Mouse (Mus musculus) forebrain, postnatal 0 days (tissue): ENCODE measurements around the gene Myl9. TPM values are rescaled to one million over a fixed set of nuclear protein-coding genes. Genes with fewer than 3 reads are reported as not detected.
"Not testable (repeated sequence)": the region's sequence is repeated elsewhere in the genome, so short reads cannot be mapped to it uniquely, and the experiment has no call there.

Experiments used
- ATAC-seq: fragments of 200-750 bp; cut with Nextera tagmentation; 2 replicates; pipeline ENCODE4 v1.8.0; 2017; ENCODE audit warnings: mild to moderate bottlenecking, moderate library complexity
- DNase-seq: peaks from one replicate; pipeline ENCODE4 v3.0.0-alpha.2; 2015
- H3K27ac ChIP-seq: fragments of 300-500 bp; sonication (generic); 2 replicates; pipeline ENCODE4 v1.5.1; 2014; ENCODE audit warnings: low read depth, mild to moderate bottlenecking, antibody characterized with exemption, low read length, moderate library complexity, mixed read lengths
- H3K27me3 ChIP-seq: fragments of 300-500 bp; sonication (generic); 2 replicates; pipeline ENCODE4 v1.6.1; 2014; ENCODE audit warnings: mild to moderate bottlenecking, low read length, mixed read lengths; ENCODE audit not compliant: insufficient read depth
- H3K36me3 ChIP-seq: fragments of 300-500 bp; sonication (generic); 2 replicates; pipeline ENCODE4 v1.6.1; 2014; ENCODE audit warnings: mild to moderate bottlenecking, moderate library complexity; ENCODE audit not compliant: insufficient read depth
- H3K4me1 ChIP-seq: fragments of 300-500 bp; sonication (generic); 2 replicates; pipeline ENCODE4 v1.6.1; 2014; ENCODE audit warnings: antibody characterized with exemption; ENCODE audit not compliant: insufficient read depth
- H3K4me2 ChIP-seq: fragments of 300-500 bp; sonication (generic); 2 replicates; pipeline ENCODE4 v1.6.1; 2014; ENCODE audit warnings: low read depth, mild to moderate bottlenecking, moderate library complexity
- H3K4me3 ChIP-seq: fragments of 300-500 bp; sonication (generic); 2 replicates; pipeline ENCODE4 v1.5.1; 2014; ENCODE audit warnings: low read depth, low read length, mixed read lengths
- H3K9ac ChIP-seq: fragments of 300-500 bp; sonication (generic); 2 replicates; pipeline ENCODE4 v1.6.1; 2014; ENCODE audit warnings: mild to moderate bottlenecking
- H3K9me3 ChIP-seq: fragments of 300-500 bp; sonication (generic); 2 replicates; pipeline ENCODE4 v1.6.1; 2016; ENCODE audit warnings: low read length
- CTCF ChIP-seq: sonication (generic); IDR thresholded peaks from 2 replicates; pipeline ENCODE4 v1.5.1; 2016; ENCODE audit warnings: antibody characterized with exemption, control low read depth, low read depth
- WGBS: fragments of 180-500 bp; shearing (Covaris S2); extraction: QIAGEN DNeasy Blood & Tissue Kit; methylation state at CpG from one replicate; pipeline ENCODE4 v1.1.7; 2014; 5-methylcytosine and 5-hydroxymethylcytosine counted together
- polyA plus RNA-seq: library from polyadenylated mRNA; unstranded; fragments of >200 nt; fragmentation: Nextera tagmentation; extraction: Ambion mirVana; gene quantifications from 2 replicates; pipeline ENCODE4 v1.2.1, GENCODE M21; 2015
- total RNA-seq: library from RNA; depleted of rRNA; stranded (reverse); fragments of >200 nt; gene quantifications from 2 replicates; pipeline ENCODE4 v1.2.3, GENCODE M21; 2014

Gene Myl9
- total and polyA plus RNA-seq, 2 experiments from 2014 or later = 34.3 to 34.6 TPM

DNA sequence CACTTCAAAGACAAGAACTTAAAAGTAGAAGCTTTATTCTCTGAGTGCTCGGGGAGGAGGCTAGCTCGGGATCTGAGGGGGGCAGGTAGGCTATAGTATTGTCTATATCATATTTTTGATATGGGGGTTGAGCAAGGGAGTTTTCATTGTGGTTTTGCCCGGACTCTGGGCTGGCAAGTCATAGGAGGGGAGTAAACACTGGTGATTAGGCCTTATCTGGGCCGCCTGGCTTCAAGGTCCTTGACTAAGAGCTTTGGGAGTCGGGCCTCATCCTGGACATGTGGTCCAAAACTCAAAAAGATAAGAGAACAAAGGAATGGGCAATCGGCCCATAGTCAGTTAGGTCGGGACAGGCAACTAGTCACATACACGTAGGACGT is 8.1 kb downstream of the Myl9 start:
- no peaks in the 10 kb centered on the region for H3K4me1 ChIP-seq
- WGBS = 85% methylated on average over 9 of the region's 9 CpGs

DNA sequence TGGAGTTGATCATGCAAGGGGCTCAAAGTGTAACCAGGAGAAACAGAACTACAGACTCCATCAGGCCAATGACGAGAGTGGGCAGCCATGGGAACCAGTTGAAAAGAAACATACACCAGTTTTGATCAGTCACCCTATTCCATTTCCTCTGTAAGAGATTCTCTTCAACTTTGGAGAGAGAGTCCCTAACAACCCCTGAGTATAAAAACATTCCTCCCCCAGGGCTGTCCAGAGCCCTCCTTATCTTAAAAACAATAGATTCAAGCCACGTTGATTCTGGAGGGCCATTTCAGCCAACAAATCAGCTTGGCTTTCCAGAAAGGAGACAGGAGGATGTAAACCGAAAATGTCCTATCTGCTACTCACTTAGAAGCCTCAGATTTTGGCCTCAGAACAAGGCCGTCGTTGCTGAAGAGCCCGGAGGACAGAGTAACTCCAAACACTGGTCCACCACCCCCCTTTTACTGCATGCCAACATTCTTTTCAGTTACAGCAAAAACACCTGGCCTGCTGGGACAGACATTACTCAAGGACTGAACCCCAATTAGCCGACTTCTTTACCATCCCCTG is 8.9 kb downstream of the Myl9 start:
- Histone ChIP-seq H3K4me3 (no peak overlapping the region), H3K36me3 (no peaks in the 10 kb centered on the region), H3K4me1 (no peaks in the 10 kb centered on the region), H3K9me3 (no peaks in the 10 kb centered on the region), H3K27me3 (no peaks in the 10 kb centered on the region), H3K9ac (no peak overlapping the region), H3K4me2 (no peak overlapping the region), H3K27ac (no peak overlapping the region)
- ATAC-seq = no peak
- DNase-seq = no peak
- TF ChIP-seq CTCF = no peak
- WGBS = 81% methylated on average over 7 of the region's 7 CpGs

More for the DNA sequence above, 8.1 kb downstream of the Myl9 start:
- no peak overlapping the region for H3K4me2 ChIP-seq
- no peak for DNase-seq
- no peak overlapping the region for H3K27ac ChIP-seq
- no peak for ATAC-seq
- no peak overlapping the region for H3K9ac ChIP-seq
- no peak overlapping the region for H3K4me3 ChIP-seq
- H3K27me3 ChIP-seq = no peaks in the 10 kb centered on the region
- no peaks in the 10 kb centered on the region for H3K36me3 ChIP-seq
- no peaks in the 10 kb centered on the region for H3K9me3 ChIP-seq
- no peak for TF ChIP-seq CTCF

- H3K27me3 ChIP-seq = no peaks in the 10 kb centered on the region
- no peak overlapping the region for H3K27ac ChIP-seq
- H3K4me1 ChIP-seq = no peaks in the 10 kb centered on the region
- DNase-seq = no peak
- H3K4me3 ChIP-seq = no peak overlapping the region
- no peaks in the 10 kb centered on the region for H3K9me3 ChIP-seq
- H3K36me3 ChIP-seq = no peaks in the 10 kb centered on the region
- no peak for TF ChIP-seq CTCF
- H3K9ac ChIP-seq = no peak overlapping the region
- no peak overlapping the region for H3K4me2 ChIP-seq
- ATAC-seq = no peak
- 89% methylated on average over 2 of the region's 2 CpGs for WGBS
These were observed 9.7 kb downstream of the Myl9 start for GRCm38 (mm10) chr2:156784891-156785290.

- DNase-seq, H3K4me3 ChIP-seq, H3K9me3 ChIP-seq, H3K9ac ChIP-seq, H3K4me1 ChIP-seq, H3K27me3 ChIP-seq, H3K4me2 ChIP-seq, H3K27ac ChIP-seq, ATAC-seq, H3K36me3 ChIP-seq: not testable (repeated sequence)
These were observed 11.1 kb downstream of the Myl9 start for GRCm38 (mm10) chr2:156786369-156786768.

GRCm38 (mm10) chr2:156787090-156787775 is 12.0 kb downstream of the Myl9 start:
- ATAC-seq (no peak), DNase-seq (no peak)
- no peak overlapping the region for H3K9ac ChIP-seq
- TF ChIP-seq CTCF = no peak
- H3K4me1 ChIP-seq = no peaks in the 10 kb centered on the region
- no peak overlapping the region for H3K27ac ChIP-seq
- H3K4me2 ChIP-seq = no peak overlapping the region
- no peak overlapping the region for H3K4me3 ChIP-seq
- no peaks in the 10 kb centered on the region for H3K36me3 ChIP-seq
- no peaks in the 10 kb centered on the region for H3K27me3 ChIP-seq
- H3K9me3 ChIP-seq = peaks cover 9% of the 10 kb centered on the region; the same call in 1 of the 2 replicates
- 87% methylated on average over 5 of the region's 5 CpGs for WGBS

GRCm38 (mm10) chr2:156787776-156788105 is 12.5 kb downstream of the Myl9 start:
- TF ChIP-seq CTCF = peak; percentile 51
- ATAC-seq = no peak
- no peak overlapping the region for H3K27ac ChIP-seq
- no peak overlapping the region for H3K9ac ChIP-seq
- H3K9me3 ChIP-seq = peaks cover 11% of the 10 kb centered on the region; the same call in 1 of the 2 replicates
- peak; percentile 9 for DNase-seq
- no peak overlapping the region for H3K4me3 ChIP-seq
- no peak overlapping the region for H3K4me2 ChIP-seq
- 40% methylated on average over 3 of the region's 3 CpGs for WGBS
- no peaks in the 10 kb centered on the region for H3K4me1 ChIP-seq
- no peaks in the 10 kb centered on the region for H3K27me3 ChIP-seq
- H3K36me3 ChIP-seq = no peaks in the 10 kb centered on the region

DNA sequence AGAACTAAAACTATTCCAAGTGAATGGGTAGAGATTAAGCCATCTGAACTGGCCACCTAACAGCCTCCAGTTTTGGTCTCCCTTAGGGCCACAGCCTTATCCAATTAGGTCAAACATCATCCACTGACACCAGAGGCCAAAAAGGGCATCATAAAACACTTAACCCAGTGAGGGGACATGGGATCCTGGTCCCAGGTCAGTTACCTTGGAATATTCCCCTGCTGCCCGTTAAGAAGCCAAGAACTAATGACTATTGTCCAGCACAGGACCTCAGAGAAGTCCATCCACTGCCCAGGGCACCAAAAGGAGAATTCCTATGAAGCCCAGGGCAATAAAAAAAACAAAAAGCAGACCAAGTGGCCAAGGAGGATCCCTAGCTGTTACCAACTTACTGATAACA is 13.6 kb downstream of the Myl9 start:
- H3K4me1 ChIP-seq = no peaks in the 10 kb centered on the region
- DNase-seq = no peak
- 74% methylated on average over 1 of the region's 1 CpGs for WGBS
- TF ChIP-seq CTCF = no peak
- H3K27ac ChIP-seq = no peak overlapping the region
- H3K4me3 ChIP-seq = no peak overlapping the region
- H3K27me3 ChIP-seq = no peaks in the 10 kb centered on the region
- ATAC-seq = no peak
- H3K4me2 ChIP-seq = no peak overlapping the region
- no peaks in the 10 kb centered on the region for H3K36me3 ChIP-seq
- H3K9me3 ChIP-seq = peaks cover 13% of the 10 kb centered on the region; the same call in 1 of the 2 replicates
- no peak overlapping the region for H3K9ac ChIP-seq
